Mouse (Mus musculus): ENCODE data around the gene Pkn3. TPM values are rescaled to one million over a fixed set of nuclear protein-coding genes. Genes with fewer than 3 reads are reported as not detected.

The Pkn3 gene
- 13.8 and 17.7 TPM in 2 replicates for polyA plus RNA-seq (2016; fragmentation: Nextera tagmentation; extraction: Ambion mirVana)

- H3K27ac ChIP-seq = peak within 1 kb of the TSS; percentile 90
- no peaks in the 10 kb centered on the region for H3K9me3 ChIP-seq
- H3K4me1 ChIP-seq = peaks cover 31% of the 10 kb centered on the region
- 1% methylated on average over 53 of the region's 53 CpGs for WGBS
- H3K4me3 ChIP-seq = peak within 1 kb of the TSS; percentile 71
- DNase-seq (ENCODE audit: low spot score) = peak; percentile 92
- peaks cover 29% of the 10 kb centered on the region for H3K36me3 ChIP-seq
- no peaks in the 10 kb centered on the region for H3K27me3 ChIP-seq (ENCODE audit: insufficient read depth, poor library complexity, severe bottlenecking)
Observed at GRCm38 (mm10) chr2:30077502-30078348, at the start of gene Pkn3. Pkn3 (plus strand) TSS chr2:30077684.

- Histone ChIP-seq H3K4me1 (peaks cover 5% of the 10 kb centered on the region; the same call in 1 of the 2 replicates), H3K9me3 (no peaks in the 10 kb centered on the region), H3K4me3 (no peak overlapping the region), H3K36me3 (peaks cover 64% of the 10 kb centered on the region), H3K27me3 (ENCODE audit: insufficient read depth, poor library complexity, severe bottlenecking) (no peaks in the 10 kb centered on the region), H3K27ac (no peak overlapping the region)
- DNase-seq (ENCODE audit: low spot score) = no peak
- WGBS = 61% methylated on average over 11 of the region's 11 CpGs
Observed at GRCm38 (mm10) chr2:30032244-30032846, 45.1 kb upstream of the Pkn3 start.

GRCm38 (mm10) chr2:30032957-30033356 is 44.5 kb upstream of the Pkn3 start:
- H3K4me1 ChIP-seq = peaks cover 5% of the 10 kb centered on the region; the same call in 1 of the 2 replicates
- 69% methylated on average over 6 of the region's 6 CpGs for WGBS
- no peak overlapping the region for H3K27ac ChIP-seq
- H3K9me3 ChIP-seq = no peaks in the 10 kb centered on the region
- peaks cover 63% of the 10 kb centered on the region for H3K36me3 ChIP-seq
- H3K4me3 ChIP-seq = no peak overlapping the region
- H3K27me3 ChIP-seq (ENCODE audit: insufficient read depth, poor library complexity, severe bottlenecking) = no peaks in the 10 kb centered on the region
- DNase-seq (ENCODE audit: low spot score) = no peak

- peaks cover 11% of the 10 kb centered on the region for H3K4me1 ChIP-seq
- H3K27me3 ChIP-seq (ENCODE audit: insufficient read depth, poor library complexity, severe bottlenecking) = no peaks in the 10 kb centered on the region
- H3K9me3 ChIP-seq = no peaks in the 10 kb centered on the region
- no peak for DNase-seq (ENCODE audit: low spot score)
- peaks cover 16% of the 10 kb centered on the region for H3K36me3 ChIP-seq
- no peak overlapping the region for H3K4me3 ChIP-seq
- WGBS = 68% methylated on average over 2 of the region's 2 CpGs
- H3K27ac ChIP-seq = no peak overlapping the region
Observed at GRCm38 (mm10) chr2:30037762-30038161, 39.7 kb upstream of the Pkn3 start.

- 85% methylated on average over 10 of the region's 10 CpGs for WGBS
- no peak for DNase-seq (ENCODE audit: low spot score)
- H3K36me3 ChIP-seq = peaks cover 12% of the 10 kb centered on the region
Observed at GRCm38 (mm10) chr2:30038370-30038769, 39.1 kb upstream of the Pkn3 start.

GRCm38 (mm10) chr2:30039687-30040086 is 37.8 kb upstream of the Pkn3 start:
- Histone ChIP-seq H3K4me1 (peaks cover 5% of the 10 kb centered on the region; the same call in 1 of the 2 replicates), H3K9me3 (no peaks in the 10 kb centered on the region), H3K27me3 (ENCODE audit: insufficient read depth, poor library complexity, severe bottlenecking) (no peaks in the 10 kb centered on the region), H3K4me3 (no peak overlapping the region), H3K36me3 (peaks cover 12% of the 10 kb centered on the region), H3K27ac (no peak overlapping the region)
- DNase-seq (ENCODE audit: low spot score) = no peak

More at GRCm38 (mm10) chr2:30038370-30038769, 39.1 kb upstream of the Pkn3 start:
- Histone ChIP-seq H3K27me3 (ENCODE audit: insufficient read depth, poor library complexity, severe bottlenecking) (no peaks in the 10 kb centered on the region), H3K4me3 (no peak overlapping the region), H3K4me1 (peaks cover 8% of the 10 kb centered on the region), H3K9me3 (no peaks in the 10 kb centered on the region), H3K27ac (no peak overlapping the region)

GRCm38 (mm10) chr2:30042445-30042844 is 35.0 kb upstream of the Pkn3 start:
- Histone ChIP-seq H3K36me3 (peaks cover 12% of the 10 kb centered on the region), H3K4me1 (peaks cover 8% of the 10 kb centered on the region; the same call in 1 of the 2 replicates), H3K9me3 (no peaks in the 10 kb centered on the region), H3K27me3 (ENCODE audit: insufficient read depth, poor library complexity, severe bottlenecking) (no peaks in the 10 kb centered on the region), H3K4me3 (0 out of 2 replicates have a peak overlapping the region, but pooled peaks have one; percentile 3), H3K27ac (no peak overlapping the region)
- DNase-seq (ENCODE audit: low spot score) = peak; percentile 86
- WGBS = 9% methylated on average over 4 of the region's 4 CpGs

GRCm38 (mm10) chr2:30044550-30044949 is 32.9 kb upstream of the Pkn3 start:
- WGBS = 76% methylated on average over 5 of the region's 5 CpGs
- Histone ChIP-seq H3K4me1 (peaks cover 12% of the 10 kb centered on the region; the same call in 1 of the 2 replicates), H3K36me3 (peaks cover 5% of the 10 kb centered on the region; the same call in 1 of the 2 replicates), H3K27me3 (ENCODE audit: insufficient read depth, poor library complexity, severe bottlenecking) (no peaks in the 10 kb centered on the region), H3K9me3 (no peaks in the 10 kb centered on the region), H3K4me3 (no peak overlapping the region), H3K27ac (no peak overlapping the region)
- no peak for DNase-seq (ENCODE audit: low spot score)

GRCm38 (mm10) chr2:30047127-30047526 is 30.4 kb upstream of the Pkn3 start:
- no peak for DNase-seq (ENCODE audit: low spot score)
- WGBS = 93% methylated on average over 6 of the region's 6 CpGs
- H3K27ac ChIP-seq = no peak overlapping the region
- H3K4me3 ChIP-seq = no peak overlapping the region
- H3K36me3 ChIP-seq = peaks cover 5% of the 10 kb centered on the region; the same call in 1 of the 2 replicates
- H3K4me1 ChIP-seq = peaks cover 12% of the 10 kb centered on the region; the same call in 1 of the 2 replicates
- no peaks in the 10 kb centered on the region for H3K27me3 ChIP-seq (ENCODE audit: insufficient read depth, poor library complexity, severe bottlenecking)
- H3K9me3 ChIP-seq = no peaks in the 10 kb centered on the region

- Histone ChIP-seq H3K36me3 (peaks cover 5% of the 10 kb centered on the region; the same call in 1 of the 2 replicates), H3K4me1 (peaks cover 7% of the 10 kb centered on the region; the same call in 1 of the 2 replicates), H3K27me3 (ENCODE audit: insufficient read depth, poor library complexity, severe bottlenecking) (no peaks in the 10 kb centered on the region), H3K4me3 (peak overlapping the region; percentile 74), H3K9me3 (no peaks in the 10 kb centered on the region), H3K27ac (peak overlapping the region; percentile 99)
- no peak for DNase-seq (ENCODE audit: low spot score)
- WGBS = 60% methylated on average over 11 of the region's 11 CpGs
Observed at GRCm38 (mm10) chr2:30048101-30048501, 29.4 kb upstream of the Pkn3 start.

- Histone ChIP-seq H3K27ac (peak within 1 kb of the TSS; percentile 99), H3K4me1 (peaks cover 7% of the 10 kb centered on the region; the same call in 1 of the 2 replicates), H3K4me3 (peak within 1 kb of the TSS; percentile 74), H3K9me3 (no peaks in the 10 kb centered on the region), H3K36me3 (peaks cover 5% of the 10 kb centered on the region; the same call in 1 of the 2 replicates), H3K27me3 (ENCODE audit: insufficient read depth, poor library complexity, severe bottlenecking) (no peaks in the 10 kb centered on the region)
- WGBS = 1% methylated on average over 54 of the region's 54 CpGs
- DNase-seq (ENCODE audit: low spot score) = peak; percentile 98
Observed at GRCm38 (mm10) chr2:30048699-30049388, 28.6 kb upstream of the Pkn3 start, which contains the start of gene Wdr34. Wdr34 (minus strand) TSS chr2:30048881.

GRCm38 (mm10) chr2:30049831-30050230 is 27.7 kb upstream of the Pkn3 start:
- H3K4me3 ChIP-seq = no peak overlapping the region
- H3K27me3 ChIP-seq (ENCODE audit: insufficient read depth, poor library complexity, severe bottlenecking) = no peaks in the 10 kb centered on the region
- peak overlapping the region; percentile 99 for H3K27ac ChIP-seq
- H3K36me3 ChIP-seq = peaks cover 5% of the 10 kb centered on the region; the same call in 1 of the 2 replicates
- 69% methylated on average over 3 of the region's 3 CpGs for WGBS
- H3K9me3 ChIP-seq = no peaks in the 10 kb centered on the region
- H3K4me1 ChIP-seq = peaks cover 7% of the 10 kb centered on the region; the same call in 1 of the 2 replicates
- no peak for DNase-seq (ENCODE audit: low spot score)

All from heart, embryonic 10.5 days (tissue).